Mouse (Mus musculus) thymus, postnatal 14 days (tissue): Measurements from ENCODE around the gene Tbpl2.

Source experiments
- DNase-seq: peaks from one replicate; pipeline ENCODE4 v3.0.0; 2021

The Tbpl2 gene

DNA sequence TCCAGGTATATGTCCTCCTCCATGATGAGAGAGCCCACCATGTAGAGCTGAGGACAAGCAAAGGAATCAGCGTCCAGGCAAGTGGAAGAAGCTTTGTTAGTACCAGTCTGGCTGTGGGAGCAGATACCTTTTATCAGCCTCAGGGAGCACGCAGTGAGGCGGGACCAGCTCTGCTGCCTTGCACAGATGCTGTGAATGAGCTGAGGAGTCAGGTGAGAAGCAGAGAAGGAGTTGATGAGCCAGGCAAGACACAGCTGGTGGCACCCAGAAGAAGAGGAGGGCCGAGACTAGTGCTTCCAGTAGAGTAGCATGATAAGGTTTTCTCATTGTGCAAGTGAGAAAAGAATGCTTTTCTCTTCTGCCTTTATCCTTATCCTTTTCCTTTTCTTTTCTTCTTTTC, at the start of gene Tbpl2:
Gene Tbpl2 (minus strand): TSS at position 101 of the 400 bp plus-strand sequence.
- no peak for DNase-seq

GRCm38 (mm10) chr2:24134373-24134772, 38.0 kb upstream of the Tbpl2 start:
- DNase-seq, result no peak

GRCm38 (mm10) chr2:24109085-24109484, 12.7 kb upstream of the Tbpl2 start:
- DNase-seq, result no peak

GRCm38 (mm10) chr2:24103619-24104289, 7.4 kb upstream of the Tbpl2 start:
- no peak for DNase-seq

GRCm38 (mm10) chr2:24090921-24091320, 5.5 kb downstream of the Tbpl2 start:
- DNase-seq, result no peak

GRCm38 (mm10) chr2:24050459-24050858, 45.9 kb downstream of the Tbpl2 start:
- no peak for DNase-seq

GRCm38 (mm10) chr2:24049344-24049990, 46.9 kb downstream of the Tbpl2 start, which contains the start of gene Hnmt:
Hnmt (minus strand) TSS chr2:24049394.
- DNase-seq, result no peak

DNA sequence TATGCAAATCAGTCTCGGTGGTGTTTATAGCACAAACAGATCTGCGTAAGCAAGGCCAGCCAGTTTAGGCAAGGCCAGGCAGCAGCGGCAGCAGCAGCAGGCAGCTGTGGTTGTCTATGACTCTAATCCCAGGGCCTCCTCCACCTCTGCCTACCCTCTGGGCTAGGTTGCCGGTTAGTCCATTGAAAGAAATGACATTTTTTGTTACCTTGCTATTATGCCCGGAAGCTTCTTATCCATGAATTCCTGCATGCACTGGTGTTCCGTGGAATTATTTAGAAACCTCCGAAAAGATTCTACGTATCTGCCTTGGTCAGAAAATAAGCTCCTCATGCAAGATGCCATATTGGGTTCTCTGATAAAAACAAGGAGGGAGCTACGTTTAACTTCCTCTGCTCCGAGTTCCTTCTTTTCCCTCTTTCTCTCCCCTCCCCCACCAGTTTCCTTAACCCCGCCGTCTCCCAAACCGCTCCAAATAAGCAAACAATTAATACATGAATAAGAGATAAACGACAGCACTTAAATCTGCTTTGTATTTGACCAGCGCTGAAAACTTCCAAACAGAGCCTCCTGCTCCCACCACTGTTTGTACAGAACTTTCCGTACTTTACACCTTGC, 47.8 kb downstream of the Tbpl2 start:
- DNase-seq, result no peak

GRCm38 (mm10) chr2:24047551-24048479, 48.6 kb downstream of the Tbpl2 start:
- DNase-seq, result no peak

GRCm38 (mm10) chr2:24042901-24043300, 53.5 kb downstream of the Tbpl2 start:
- DNase-seq, result no peak

GRCm38 (mm10) chr2:24040531-24040930, 55.9 kb downstream of the Tbpl2 start:
- no peak for DNase-seq
